Mouse (Mus musculus) right cerebral cortex, postnatal 36 days (tissue): ENCODE measurements around the gene Arl4d.

ENCODE experiments used
- DNase-seq, 2 experiments: peaks; one replicate each; pipeline ENCODE4 v3.0.0; 2022; ENCODE audit warnings: low spot score in 2 of 2, mixed read lengths in 1 of 2

The Arl4d gene

GRCm38 (mm10) chr11:101677655-101678054 is 12.3 kb downstream of the Arl4d start:
- no peak for DNase-seq

GRCm38 (mm10) chr11:101678770-101679169 is 13.4 kb downstream of the Arl4d start:
- no peak for DNase-seq

GRCm38 (mm10) chr11:101679907-101680306 is 14.6 kb downstream of the Arl4d start:
- no peak for DNase-seq

- DNase-seq = no peak
These were observed 15.4 kb downstream of the Arl4d start for GRCm38 (mm10) chr11:101680634-101681325.

GRCm38 (mm10) chr11:101681968-101682367 is 16.6 kb downstream of the Arl4d start:
- DNase-seq = no peak

GRCm38 (mm10) chr11:101682410-101682960 is 17.1 kb downstream of the Arl4d start:
- DNase-seq = no peak

- peak; percentile 90 to 94 for DNase-seq
These were observed 22.3 kb downstream of the Arl4d start for GRCm38 (mm10) chr11:101687351-101688301.

- DNase-seq = peak; percentile 74 to 81
These were observed 24.4 kb downstream of the Arl4d start for GRCm38 (mm10) chr11:101689701-101690113.

GRCm38 (mm10) chr11:101690326-101690725 is 25.0 kb downstream of the Arl4d start:
- peak in 1 of 2 experiments; percentile 18 for DNase-seq

GRCm38 (mm10) chr11:101695906-101696661 is 30.7 kb downstream of the Arl4d start:
- peak; percentile 19 to 23 for DNase-seq

GRCm38 (mm10) chr11:101697156-101697861 is 32.0 kb downstream of the Arl4d start:
- no peak for DNase-seq

GRCm38 (mm10) chr11:101698114-101698513 is 32.8 kb downstream of the Arl4d start:
- no peak for DNase-seq

GRCm38 (mm10) chr11:101699556-101699955 is 34.2 kb downstream of the Arl4d start:
- DNase-seq = no peak

GRCm38 (mm10) chr11:101699991-101700390 is 34.6 kb downstream of the Arl4d start:
- DNase-seq = no peak

- peak; percentile 12 for DNase-seq
These were observed 35.1 kb downstream of the Arl4d start for GRCm38 (mm10) chr11:101700446-101700845.

- DNase-seq = no peak
These were observed 38.7 kb downstream of the Arl4d start for GRCm38 (mm10) chr11:101704081-101704480.

GRCm38 (mm10) chr11:101706764-101707448 is 41.6 kb downstream of the Arl4d start:
- no peak for DNase-seq

- no peak for DNase-seq
These were observed 43.1 kb downstream of the Arl4d start for GRCm38 (mm10) chr11:101708482-101708881.

- DNase-seq = no peak
These were observed 47.5 kb downstream of the Arl4d start for GRCm38 (mm10) chr11:101712811-101713210.

GRCm38 (mm10) chr11:101714012-101714411 is 48.7 kb downstream of the Arl4d start:
- DNase-seq = no peak
